Mouse (Mus musculus) erythroid progenitor cell, adult 5-6 weeks (primary cell): ENCODE data around the gene Sfr1. TPM values are rescaled to one million over a fixed set of nuclear protein-coding genes. Genes with fewer than 3 reads are reported as not detected.

Source experiments
- ATAC-seq: replicated peaks from 2 replicates; pipeline ENCODE4 v1.8.0; 2016; ENCODE audit warnings: moderate number of reproducible peaks, mild to moderate bottlenecking, moderate TSS enrichment, inconsistent platforms; ENCODE audit not compliant: poor library complexity, low FRiP score, severe bottlenecking
- total RNA-seq, 2 experiments: library from RNA; stranded (forward) in 1 of 2; stranded (reverse) in 1 of 2; fragments of 150-400 nt in 1 of 2; fragments of 186-747, 209-891 nt in 1 of 2; gene quantifications; 2 replicates each; pipeline versions ENCODE4 v1.2.3 to v1.2.4; 2015 to 2017; ENCODE audit warnings: low replicate concordance in 2 of 2

Gene Sfr1
- total RNA-seq (2015; ENCODE audit: low replicate concordance) (44.3 and 44.9 TPM in 2 replicates), total RNA-seq (2017; ENCODE audit: low replicate concordance) (31.9 and 63.3 TPM in 2 replicates)

DNA sequence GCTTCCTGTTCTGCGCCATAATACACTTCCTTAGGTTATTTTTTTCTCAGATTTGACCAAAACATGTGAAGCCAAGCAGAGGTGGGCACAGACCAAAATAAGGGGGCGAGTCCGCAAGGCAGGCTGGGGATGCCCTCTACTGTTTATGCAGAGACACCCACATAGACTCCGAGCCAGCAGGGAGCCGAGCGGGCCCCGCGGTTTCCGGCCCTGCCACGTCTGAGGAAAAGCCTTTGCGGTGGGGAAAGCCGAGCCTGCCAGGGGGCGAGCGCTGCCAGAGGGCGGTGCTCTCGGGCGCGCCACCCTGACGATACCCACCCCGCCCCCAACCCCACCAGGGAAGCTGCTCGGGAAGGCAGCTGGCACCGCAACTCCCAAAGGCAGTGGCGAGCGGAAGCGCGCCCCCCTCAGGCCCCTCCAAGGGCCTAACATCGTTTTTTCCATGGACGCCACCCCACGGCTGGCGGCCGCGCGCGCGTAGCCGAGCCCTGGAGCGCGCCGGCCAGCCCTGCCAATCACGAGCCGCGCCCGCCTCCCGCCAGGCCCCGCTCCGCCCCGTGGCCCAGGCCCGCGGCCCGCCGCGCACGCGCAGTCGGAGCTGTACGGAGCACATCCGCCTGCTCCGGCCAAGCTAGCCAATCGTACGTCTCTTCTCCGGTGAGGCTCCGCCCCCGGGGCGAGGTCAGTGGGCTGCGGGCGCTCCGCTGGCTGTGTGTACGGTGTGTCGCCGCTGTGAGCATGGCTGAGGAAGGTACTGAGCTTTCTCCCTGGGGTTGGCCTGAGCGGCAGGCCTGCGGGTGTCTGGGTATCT is at the start of gene Sfr1:
TSS of gene Sfr1 (plus strand) at position 612 of the 811 bp plus-strand sequence.
- peak; percentile 98 for ATAC-seq

- no peak for ATAC-seq
These were observed 41.9 kb upstream of the Sfr1 start for GRCm38 (mm10) chr19:47689592-47689991.

- no peak for ATAC-seq
These were observed 39.5 kb upstream of the Sfr1 start, which contains the start of gene Col17a1 for GRCm38 (mm10) chr19:47691994-47692393. TSS of gene Col17a1 (minus strand) at chr19:47692094.

- no peak for ATAC-seq
These were observed 35.8 kb upstream of the Sfr1 start for GRCm38 (mm10) chr19:47695725-47696124.

DNA sequence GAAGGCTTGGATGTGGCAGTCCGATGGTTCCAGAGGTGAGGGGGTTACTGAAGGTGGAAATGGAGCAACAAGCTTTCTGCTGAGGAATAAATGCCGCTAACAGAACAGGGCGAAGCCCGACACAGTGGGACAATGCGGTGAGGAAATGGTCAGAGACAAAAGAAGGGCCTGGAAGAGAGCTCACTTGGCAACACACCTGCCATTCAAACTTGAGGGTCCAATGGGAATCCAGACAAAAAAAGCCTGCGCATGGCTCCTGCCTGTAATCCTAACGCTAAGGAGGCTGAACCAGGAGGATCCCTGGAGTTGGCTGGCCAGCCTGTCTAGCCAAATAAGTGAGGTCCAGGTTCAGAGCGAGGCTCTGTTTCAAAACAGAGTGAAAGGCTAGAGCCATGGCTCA is 35.1 kb upstream of the Sfr1 start:
- ATAC-seq: no peak

DNA sequence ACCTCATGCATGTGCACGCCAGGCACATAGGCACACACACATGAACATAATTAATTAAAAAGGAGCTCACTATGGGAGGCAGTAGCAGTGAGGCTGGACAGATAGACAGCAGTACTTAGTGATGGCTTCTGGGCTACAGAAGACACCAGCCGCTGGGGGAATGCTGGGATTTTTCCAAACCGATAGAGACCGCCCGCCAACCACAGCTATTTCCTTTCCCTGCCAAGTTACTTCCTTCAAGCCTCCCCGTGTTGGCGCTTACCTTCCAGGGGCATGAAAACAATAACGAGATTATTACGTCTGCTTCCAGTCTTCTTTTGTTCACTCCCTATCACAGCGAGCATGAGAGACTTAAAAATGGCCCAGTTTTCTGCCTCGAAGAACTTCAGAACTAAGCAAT is 34.4 kb upstream of the Sfr1 start:
- ATAC-seq: no peak

GRCm38 (mm10) chr19:47698266-47698665 is 33.2 kb upstream of the Sfr1 start:
- no peak for ATAC-seq

DNA sequence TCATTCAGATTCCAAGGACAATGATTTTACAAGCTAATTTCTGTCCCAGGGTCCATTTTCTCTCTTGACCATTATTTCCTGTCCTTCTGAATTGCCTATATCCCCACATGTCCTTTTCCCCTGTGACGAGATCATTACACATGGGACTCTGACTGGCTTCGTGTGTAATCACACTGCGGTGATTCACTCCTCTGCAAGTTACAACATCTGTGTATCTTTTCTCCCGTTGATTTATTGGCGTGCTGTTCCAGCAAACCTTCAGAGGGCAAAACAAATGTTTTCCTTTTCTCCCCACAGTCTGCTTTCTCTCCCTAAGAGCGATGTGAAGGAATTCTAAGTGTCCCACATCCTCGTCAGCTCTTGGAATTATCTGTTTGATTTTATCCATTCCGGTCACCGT is 31.7 kb upstream of the Sfr1 start:
- no peak for ATAC-seq

DNA sequence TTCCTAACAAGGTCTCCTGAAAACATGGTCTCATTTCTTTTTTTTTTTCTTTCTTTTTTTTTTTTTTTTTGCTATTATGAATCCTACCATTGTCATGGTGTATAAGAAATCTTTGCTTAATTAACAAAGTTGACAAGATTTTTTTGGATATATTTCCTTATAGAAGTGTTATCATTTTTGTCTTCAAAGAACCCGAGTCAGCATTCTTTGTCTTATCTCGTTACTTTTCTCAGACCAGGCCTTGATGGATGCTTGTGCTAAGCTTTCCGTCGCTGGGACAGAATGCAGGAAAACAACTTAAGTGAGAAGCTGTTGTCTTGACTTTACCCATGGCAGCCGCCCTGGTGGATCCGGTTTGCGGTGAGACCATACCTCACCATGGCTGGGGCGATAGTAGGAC is 31.0 kb upstream of the Sfr1 start:
- no peak for ATAC-seq

- no peak for ATAC-seq
These were observed 26.3 kb upstream of the Sfr1 start for GRCm38 (mm10) chr19:47705080-47705771.

DNA sequence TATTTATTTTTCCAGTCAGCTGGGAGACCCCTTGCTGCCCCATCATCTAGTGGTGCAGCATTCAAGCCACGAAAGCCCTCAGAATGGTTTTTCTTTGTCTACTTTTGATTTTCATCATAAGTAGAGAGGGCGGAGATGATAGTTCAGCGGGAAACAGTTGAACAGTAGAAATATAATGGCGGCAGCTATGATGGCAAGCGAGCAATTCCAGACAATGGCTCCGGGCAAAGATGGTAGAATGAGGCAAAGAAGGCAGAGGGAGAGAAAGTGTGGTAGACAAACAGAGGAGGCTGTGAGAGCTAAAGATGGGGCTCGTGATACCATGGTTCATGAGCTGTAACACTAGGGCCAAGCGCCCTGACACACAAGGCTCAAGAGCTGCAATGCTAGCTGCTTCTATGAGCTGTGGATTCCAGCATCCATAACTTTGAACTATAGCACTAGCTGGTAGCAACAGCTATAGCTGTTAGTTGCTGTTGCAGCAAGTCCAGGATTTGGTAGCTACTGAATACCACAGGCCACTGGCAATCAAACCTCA is 25.6 kb upstream of the Sfr1 start:
- no peak for ATAC-seq

- ATAC-seq: no peak
These were observed 21.1 kb upstream of the Sfr1 start for GRCm38 (mm10) chr19:47710376-47710775.

GRCm38 (mm10) chr19:47713457-47713856 is 18.0 kb upstream of the Sfr1 start:
- no peak for ATAC-seq

DNA sequence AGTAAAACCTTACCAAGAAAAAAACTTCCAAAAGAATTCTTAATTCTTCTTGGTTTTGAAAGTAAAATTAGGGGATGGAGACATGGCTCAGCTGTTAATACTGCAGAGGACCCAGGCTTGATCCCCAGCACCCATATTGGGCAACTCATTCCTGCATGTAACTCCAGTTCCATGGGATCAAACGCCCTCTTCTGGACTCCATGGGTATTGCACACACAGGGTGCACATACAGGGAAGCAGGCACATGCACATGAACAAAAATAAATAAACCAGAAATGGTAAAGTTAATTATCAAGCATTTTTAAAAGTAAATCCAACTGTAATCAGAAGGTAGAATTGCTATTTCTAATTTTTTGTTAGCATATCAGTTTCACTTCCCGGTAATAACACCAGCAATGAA is 15.3 kb upstream of the Sfr1 start:
- ATAC-seq: no peak

GRCm38 (mm10) chr19:47719147-47719546 is 12.3 kb upstream of the Sfr1 start:
- ATAC-seq: no peak

DNA sequence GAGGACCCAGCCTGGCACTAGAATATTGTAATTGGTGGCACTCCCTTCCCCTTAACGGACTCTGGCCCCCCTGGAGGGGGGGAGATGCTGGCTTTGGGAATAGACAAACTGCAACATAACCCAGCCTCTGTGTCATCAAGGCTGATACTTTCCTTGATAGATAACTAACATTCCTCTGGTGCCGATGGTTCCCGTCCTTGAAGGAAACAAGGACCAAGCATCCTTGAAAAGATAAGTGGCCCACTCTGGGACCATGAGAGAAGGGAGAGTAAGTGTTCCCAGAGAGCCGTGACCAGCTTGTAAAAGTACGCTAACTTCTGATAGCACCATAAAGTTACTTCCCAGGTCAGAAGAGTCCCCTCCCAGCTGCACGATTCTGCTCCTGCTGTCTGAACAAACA is 9.0 kb upstream of the Sfr1 start:
- no peak for ATAC-seq

DNA sequence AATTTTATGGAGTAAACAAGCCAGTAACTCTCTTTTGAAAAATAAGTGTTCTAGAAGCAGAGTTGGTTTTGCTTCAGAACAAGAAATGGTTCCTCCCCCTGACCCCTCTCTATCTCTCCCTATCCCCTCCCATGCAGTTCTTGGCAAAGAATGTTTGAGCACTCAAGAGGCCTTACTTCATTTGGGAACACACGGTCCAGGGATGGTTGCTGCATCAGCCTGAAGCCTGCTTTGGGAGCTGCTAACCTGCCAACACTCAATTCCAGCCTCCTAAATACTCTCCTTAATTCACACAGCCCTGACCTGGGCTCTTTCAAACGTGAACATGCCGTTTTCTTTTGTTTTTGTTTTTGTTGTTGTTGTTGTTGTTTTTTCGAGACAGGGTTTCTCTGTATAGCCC is 6.6 kb upstream of the Sfr1 start:
- no peak for ATAC-seq

DNA sequence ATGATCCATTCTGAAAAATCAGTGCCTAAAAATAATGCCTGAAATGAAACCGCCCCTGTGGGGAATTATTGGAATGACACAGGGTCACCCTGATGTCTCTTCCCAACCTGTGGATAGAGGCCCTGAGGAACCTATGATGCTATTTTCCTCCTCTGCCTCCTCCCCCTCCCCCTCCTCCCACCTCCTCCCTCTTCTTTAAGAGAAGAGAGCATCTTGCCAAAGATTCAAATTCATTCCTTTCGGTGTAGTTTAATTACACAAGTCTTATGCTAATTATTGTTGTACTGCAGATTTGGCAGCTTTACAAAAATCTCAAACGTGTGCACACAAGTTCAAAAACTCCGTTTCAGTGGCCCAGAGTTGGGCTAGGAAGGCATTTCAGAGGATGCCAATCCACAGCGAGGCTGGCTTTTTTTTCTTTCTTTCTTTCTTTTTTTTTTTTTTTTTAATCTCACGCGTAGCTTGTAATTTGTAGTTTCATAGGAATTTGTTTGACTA is 5.8 kb upstream of the Sfr1 start:
- ATAC-seq: no peak

DNA sequence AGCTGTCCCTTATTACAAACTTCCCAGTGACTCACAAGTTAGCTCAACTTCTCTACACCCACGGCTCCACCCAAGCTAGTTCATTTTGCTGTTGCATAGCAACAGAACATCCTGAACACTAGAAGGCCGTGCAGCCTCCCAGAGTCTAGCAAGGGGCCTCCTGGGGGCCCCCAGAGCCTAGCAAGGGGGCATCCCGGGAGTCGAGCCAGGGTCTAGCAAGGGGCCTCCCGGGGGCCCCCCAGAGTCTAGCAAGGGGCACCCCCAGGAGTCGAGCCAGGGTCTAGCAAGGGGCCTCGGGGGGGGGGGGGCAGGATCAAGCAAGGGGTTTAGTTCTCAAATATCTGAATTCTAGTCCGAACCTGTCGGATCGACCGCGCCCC is 801 bp upstream of the Sfr1 start:
- peak; percentile 36; the same call in 1 of the 2 replicates for ATAC-seq

DNA sequence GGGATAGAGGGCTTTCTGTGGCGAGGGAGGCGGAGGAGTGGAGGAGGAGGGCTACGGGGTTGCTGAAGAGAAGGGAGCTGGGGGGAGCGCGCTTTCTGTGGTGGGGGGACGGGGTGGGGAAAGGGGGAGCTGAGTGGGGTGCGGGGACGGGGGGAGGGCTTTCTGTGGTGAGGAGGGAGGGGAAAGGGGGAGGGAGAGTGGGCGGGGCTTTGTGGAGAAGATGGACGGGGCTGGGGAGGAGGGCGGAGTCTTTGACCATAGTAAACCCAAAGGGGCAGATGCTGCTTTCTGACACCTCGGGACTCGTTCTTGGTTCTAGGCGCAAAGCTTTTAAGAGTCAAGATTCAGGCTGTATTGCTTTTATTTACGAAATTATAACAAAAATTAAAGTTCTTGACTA is 449 bp downstream of the Sfr1 start:
- peak; percentile 54 for ATAC-seq

DNA sequence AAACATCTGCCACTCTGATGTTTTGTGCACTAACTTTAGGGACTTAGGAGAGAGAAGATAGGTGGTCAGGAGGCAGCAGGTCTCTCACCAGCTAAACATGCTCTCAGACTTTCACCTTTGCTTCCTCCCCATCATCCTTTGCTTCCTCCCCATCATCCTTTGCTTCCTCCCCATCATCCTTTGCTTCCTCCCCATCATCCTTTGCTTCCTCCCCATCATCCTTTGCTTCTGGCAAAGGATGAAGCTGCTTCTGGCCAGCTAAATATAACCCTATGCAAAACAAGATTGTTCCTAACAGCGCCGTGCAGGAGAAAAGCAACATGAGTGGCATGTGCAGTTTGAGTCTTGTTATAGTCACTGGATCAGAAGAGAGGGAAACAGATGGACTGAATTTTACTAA is 15.6 kb downstream of the Sfr1 start:
- no peak for ATAC-seq
